29 mouse cellular contexts compared by ENCODE assay signal in the genomic region with DNA sequence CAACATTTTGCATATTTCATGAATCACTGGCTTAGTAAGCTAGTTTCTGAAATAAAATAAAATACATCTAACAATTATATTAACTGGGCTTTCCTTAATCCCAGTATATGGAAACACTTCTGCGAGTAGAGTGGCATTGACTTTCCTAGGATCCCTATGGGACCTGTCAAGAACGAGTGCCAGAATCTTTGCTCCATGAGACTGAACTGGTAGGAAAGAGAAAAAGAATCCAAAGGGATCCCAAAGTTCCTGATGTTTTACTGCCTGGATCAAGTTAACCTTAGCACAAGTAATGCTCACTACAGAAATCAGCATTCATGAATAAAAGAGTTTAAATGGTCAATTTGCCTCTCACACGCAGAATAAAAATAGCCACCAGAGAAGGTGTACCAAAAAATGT. TPM values are rescaled to one million over a fixed set of nuclear protein-coding genes. Genes with fewer than 3 reads are reported as not detected.
"Had no signal": no experiment of that assay in that cellular context is flagged by ENCODE, and none has a peak within 500 bp of the region (broad histone marks: within the 10 kb centered on the region; RNA-seq: fewer than 3 reads in every experiment).

No protein-coding gene starts in this region.

- H3K27ac ChIP-seq: heart, adult 2 months; heart, embryonic 13.5 days; heart, embryonic 15.5 days; hindbrain, embryonic 13.5 days; hindbrain, embryonic 15.5 days; hindbrain, postnatal 0 days; kidney, embryonic 15.5 days; kidney, postnatal 0 days; limb, embryonic 13.5 days; limb, embryonic 15.5 days had no signal

- H3K27me3 ChIP-seq: heart, embryonic 13.5 days; heart, embryonic 15.5 days; hindbrain, embryonic 13.5 days; hindbrain, embryonic 15.5 days; limb, embryonic 13.5 days; limb, embryonic 15.5 days had no signal

- H3K4me1 ChIP-seq: heart, embryonic 13.5 days; heart, embryonic 15.5 days; hindbrain, embryonic 13.5 days; hindbrain, embryonic 15.5 days; kidney, embryonic 15.5 days; limb, embryonic 13.5 days; limb, embryonic 15.5 days had no signal

- H3K4me3 ChIP-seq: heart, adult 2 months; heart, embryonic 13.5 days; heart, embryonic 15.5 days; hindbrain, embryonic 13.5 days; hindbrain, embryonic 15.5 days; kidney, embryonic 15.5 days; limb, embryonic 13.5 days; limb, embryonic 15.5 days had no signal

- H3K36me3 ChIP-seq: heart, embryonic 13.5 days; heart, embryonic 15.5 days; hindbrain, embryonic 13.5 days; hindbrain, embryonic 15.5 days; kidney, embryonic 15.5 days; limb, embryonic 13.5 days; limb, embryonic 15.5 days had no signal

- H3K4me2 ChIP-seq: heart, embryonic 11.5 days; heart, embryonic 13.5 days; heart, embryonic 15.5 days; hindbrain, embryonic 13.5 days; hindbrain, embryonic 15.5 days; kidney, embryonic 15.5 days; limb, embryonic 13.5 days; limb, embryonic 15.5 days had no signal

- ATAC-seq: hindbrain, postnatal 0 days; intestine, embryonic 16.5 days had no signal

- H3K9me3 ChIP-seq: heart, embryonic 13.5 days; heart, embryonic 15.5 days; hindbrain, embryonic 13.5 days; hindbrain, embryonic 15.5 days; kidney, embryonic 15.5 days; limb, embryonic 13.5 days; limb, embryonic 15.5 days had no signal

- DNase-seq: gastrocnemius, postnatal 14 days; gastrocnemius, postnatal 36 days; heart, adult 11 months; heart, adult 2 months; heart, postnatal 14 days; heart, postnatal 36 days; kidney, adult 11 months; kidney, adult 2 months; kidney, adult 9 months; kidney, postnatal 14 days; kidney, postnatal 36 days; layer of hippocampus, adult 9-11 months; layer of hippocampus, postnatal 36 days; left cerebral cortex, postnatal 4 days had no signal

- H3K9ac ChIP-seq: heart, embryonic 13.5 days; heart, embryonic 15.5 days; hindbrain, embryonic 13.5 days; hindbrain, embryonic 15.5 days; kidney, embryonic 15.5 days; limb, embryonic 13.5 days; limb, embryonic 15.5 days had no signal

RNA-seq across cellular contexts. Expression of a gene that starts 49.0 kb away (rescaled TPM):
- total RNA-seq: gastrocnemius, adult 18-20 months; gastrocnemius, adult 8-10 months; hematopoietic stem cell, adult 5-6 weeks; liver, adult 2 months had no signal
- polyA plus RNA-seq: liver, adult 2 months had no signal
